In genomic region chr10:99127691-99128261, GRCm38 (mm10) we compare ENCODE assay signal across 11 mouse cellular contexts. TPM values are rescaled to one million over a fixed set of nuclear protein-coding genes. Genes with fewer than 3 reads are reported as not detected.
DNase-seq lines count a peak whose midpoint lies in the region; ATAC-seq and TF ChIP-seq lines count a peak whose summit lies in the region.
"Had no signal": no experiment of that assay in that cellular context is flagged by ENCODE, and none has a peak within 500 bp of the region (broad histone marks: within the 10 kb centered on the region; RNA-seq: fewer than 3 reads in every experiment).

No protein-coding gene starts in this region.

- no peak for TF ChIP-seq EP300 in liver, postnatal 0 days (IDR thresholded peaks at IDR 0.05; ENCODE audit: low read depth)

- no peak overlapping the region for H3K9ac ChIP-seq in embryonic facial prominence, embryonic 14.5 days (ENCODE audit: low read depth, low read length)
- H3K9ac ChIP-seq in liver, postnatal 0 days (replicated peaks): 0 out of 2 replicates have a peak overlapping the region, but pooled peaks have one; percentile 30
- H3K9ac ChIP-seq in hindbrain, embryonic 12.5 days: no peak overlapping the region
- H3K9ac ChIP-seq: neural tube, embryonic 13.5 days had no signal

- DNase-seq in embryonic facial prominence, embryonic 14.5 days (ENCODE audit: low spot score): peak; percentile 38
- DNase-seq in embryonic facial prominence, embryonic 10.5 days (ENCODE audit: low spot score): no peak
- DNase-seq in brain, adult 2 months (ENCODE audit: low read depth, low spot score): peak; percentile 22
- peak; percentile 60 for DNase-seq in liver, postnatal 0 days
- DNase-seq in spleen, postnatal 36 days (ENCODE audit: low spot score in 2 of 2): peak; percentile 76 to 79
- no peak for DNase-seq in cerebellum, postnatal 14 days
- DNase-seq: cerebellum, postnatal 36 days had no signal

- no peak overlapping the region for H3K27ac ChIP-seq in embryonic facial prominence, embryonic 14.5 days (replicated peaks; ENCODE audit: low read depth, low read length)
- no peak overlapping the region for H3K27ac ChIP-seq in embryonic facial prominence, embryonic 10.5 days (replicated peaks)
- peak overlapping the region; percentile 86 for H3K27ac ChIP-seq in liver, postnatal 0 days (ENCODE audit: low read depth)
- no peak overlapping the region for H3K27ac ChIP-seq in hindbrain, embryonic 12.5 days
- H3K27ac ChIP-seq: neural tube, embryonic 13.5 days had no signal

- H3K4me2 ChIP-seq in embryonic facial prominence, embryonic 14.5 days (ENCODE audit: low read depth, low read length): no peak overlapping the region
- H3K4me2 ChIP-seq in liver, postnatal 0 days (ENCODE audit: low read depth, low read length): peak overlapping the region; percentile 57
- H3K4me2 ChIP-seq in hindbrain, embryonic 12.5 days (replicated peaks): no peak overlapping the region
- H3K4me2 ChIP-seq: neural tube, embryonic 13.5 days had no signal

- H3K9me3 ChIP-seq in embryonic facial prominence, embryonic 14.5 days (ENCODE audit: control insufficient read depth, low read length): no peaks in the 10 kb centered on the region
- H3K9me3 ChIP-seq in embryonic facial prominence, embryonic 10.5 days: no peaks in the 10 kb centered on the region
- H3K9me3 ChIP-seq in liver, postnatal 0 days (ENCODE audit: low read length): no peaks in the 10 kb centered on the region
- H3K9me3 ChIP-seq in hindbrain, embryonic 12.5 days (replicated peaks): no peaks in the 10 kb centered on the region
- H3K9me3 ChIP-seq: neural tube, embryonic 13.5 days had no signal

- H3K4me3 ChIP-seq in embryonic facial prominence, embryonic 14.5 days (ENCODE audit: low read depth, low read length): no peak overlapping the region
- no peak overlapping the region for H3K4me3 ChIP-seq in embryonic facial prominence, embryonic 10.5 days
- H3K4me3 ChIP-seq in liver, postnatal 0 days (ENCODE audit: low read depth, low read length): 0 out of 2 replicates have a peak overlapping the region, but pooled peaks have one; percentile 10
- H3K4me3 ChIP-seq in hindbrain, embryonic 12.5 days: no peak overlapping the region
- H3K4me3 ChIP-seq: neural tube, embryonic 13.5 days had no signal

- no peaks in the 10 kb centered on the region for H3K27me3 ChIP-seq in embryonic facial prominence, embryonic 14.5 days (replicated peaks; ENCODE audit: control insufficient read depth, insufficient read depth, low read length)
- H3K27me3 ChIP-seq in embryonic facial prominence, embryonic 10.5 days (replicated peaks; ENCODE audit: low read depth, poor library complexity, severe bottlenecking): no peaks in the 10 kb centered on the region
- no peaks in the 10 kb centered on the region for H3K27me3 ChIP-seq in liver, postnatal 0 days (ENCODE audit: insufficient read depth, low read length)
- no peaks in the 10 kb centered on the region for H3K27me3 ChIP-seq in hindbrain, embryonic 12.5 days
- H3K27me3 ChIP-seq: neural tube, embryonic 13.5 days had no signal

- ATAC-seq in embryonic facial prominence, embryonic 14.5 days (ENCODE audit: low read depth): no peak
- ATAC-seq in liver, postnatal 0 days: peak; percentile 66
- ATAC-seq in erythroid progenitor cell, adult 5-6 weeks (replicated peaks; ENCODE audit: low FRiP score, poor library complexity, severe bottlenecking): no peak
- no peak for ATAC-seq in hindbrain, embryonic 12.5 days (ENCODE audit: low FRiP score)

- TF ChIP-seq CTCF in liver, postnatal 0 days (IDR thresholded peaks at IDR 0.05; ENCODE audit: low read depth): no peak; the same call in 1 of the 2 replicates

- H3K36me3 ChIP-seq in embryonic facial prominence, embryonic 14.5 days (ENCODE audit: control insufficient read depth, insufficient read depth, low read length): 0 out of 2 replicates have a peak, but pooled peaks cover under 1% of the 10 kb centered on the region
- H3K36me3 ChIP-seq in embryonic facial prominence, embryonic 10.5 days (replicated peaks): peaks cover 61% of the 10 kb centered on the region
- no peaks in the 10 kb centered on the region; the same call in 1 of the 2 replicates for H3K36me3 ChIP-seq in liver, postnatal 0 days (replicated peaks; ENCODE audit: insufficient read depth, low read length)
- peaks cover 16% of the 10 kb centered on the region for H3K36me3 ChIP-seq in hindbrain, embryonic 12.5 days

- H3K4me1 ChIP-seq in embryonic facial prominence, embryonic 14.5 days (ENCODE audit: control insufficient read depth, insufficient read depth, low read length): no peaks in the 10 kb centered on the region
- peaks cover 4% of the 10 kb centered on the region; the same call in 1 of the 2 replicates for H3K4me1 ChIP-seq in embryonic facial prominence, embryonic 10.5 days
- peaks cover 9% of the 10 kb centered on the region for H3K4me1 ChIP-seq in liver, postnatal 0 days (ENCODE audit: insufficient read depth)
- peaks cover 5% of the 10 kb centered on the region; the same call in 1 of the 2 replicates for H3K4me1 ChIP-seq in hindbrain, embryonic 12.5 days

- WGBS in embryonic facial prominence, embryonic 14.5 days: 64% methylated on average over 11 of the region's 11 CpGs
- WGBS in embryonic facial prominence, embryonic 10.5 days: 84% methylated on average over 11 of the region's 11 CpGs
- WGBS in liver, postnatal 0 days (ENCODE audit: insufficient replicate concordance): 26% methylated on average over 11 of the region's 11 CpGs
- 76% methylated on average over 11 of the region's 11 CpGs for WGBS in hindbrain, embryonic 12.5 days

RNA-seq across cellular contexts. Expression of gene Phxr2, which starts 1.7 kb away (rescaled TPM):
- not detected in 2 replicates for polyA plus RNA-seq in embryonic facial prominence, embryonic 14.5 days (2014; fragmentation: Nextera tagmentation; extraction: Ambion mirVana)
- 0.13 and 0.21 TPM in 2 replicates for polyA plus RNA-seq in embryonic facial prominence, embryonic 10.5 days (2016; fragmentation: Nextera tagmentation; extraction: Ambion mirVana)
- polyA plus RNA-seq in liver, postnatal 0 days (2015; fragmentation: Nextera tagmentation; extraction: Ambion mirVana): not detected in 2 replicates
- total RNA-seq in erythroid progenitor cell, adult 5-6 weeks (2015; ENCODE audit: low replicate concordance): not detected in 2 replicates
- not detected in 2 replicates for total RNA-seq in erythroid progenitor cell, adult 5-6 weeks (2017; ENCODE audit: low replicate concordance)
- 0.18 TPM in 1 of 2 replicates, not detected in the other for polyA plus RNA-seq in hindbrain, embryonic 12.5 days (2016; fragmentation: Nextera tagmentation; extraction: Ambion mirVana)
- polyA plus RNA-seq: limb, embryonic 11.5 days; neural tube, embryonic 13.5 days had no signal

RNA-seq across cellular contexts. Expression of gene Galnt4, which starts 19.8 kb away (rescaled TPM):
- polyA plus RNA-seq in embryonic facial prominence, embryonic 14.5 days (2014; fragmentation: Nextera tagmentation; extraction: Ambion mirVana): 14.7 and 16.2 TPM in 2 replicates
- 4.1 and 5.4 TPM in 2 replicates for polyA plus RNA-seq in embryonic facial prominence, embryonic 10.5 days (2016; fragmentation: Nextera tagmentation; extraction: Ambion mirVana)
- 2.2 and 2.6 TPM in 2 replicates for polyA plus RNA-seq in liver, postnatal 0 days (2015; fragmentation: Nextera tagmentation; extraction: Ambion mirVana)
- total RNA-seq in erythroid progenitor cell, adult 5-6 weeks (2015; ENCODE audit: low replicate concordance): 1.4 and 1.7 TPM in 2 replicates
- 1.0 and 2.0 TPM in 2 replicates for total RNA-seq in erythroid progenitor cell, adult 5-6 weeks (2017; ENCODE audit: low replicate concordance)
- 6.7 and 7.3 TPM in 2 replicates for polyA plus RNA-seq in hindbrain, embryonic 12.5 days (2016; fragmentation: Nextera tagmentation; extraction: Ambion mirVana)

RNA-seq across cellular contexts. Expression of gene Poc1b, which starts 20.9 kb away (rescaled TPM):
- 18.9 and 22.5 TPM in 2 replicates for polyA plus RNA-seq in embryonic facial prominence, embryonic 14.5 days (2014; fragmentation: Nextera tagmentation; extraction: Ambion mirVana)
- 32.6 and 33.3 TPM in 2 replicates for polyA plus RNA-seq in embryonic facial prominence, embryonic 10.5 days (2016; fragmentation: Nextera tagmentation; extraction: Ambion mirVana)
- 3.9 TPM in 2 replicates for polyA plus RNA-seq in liver, postnatal 0 days (2015; fragmentation: Nextera tagmentation; extraction: Ambion mirVana)
- 3.6 and 8.4 TPM in 2 replicates for total RNA-seq in erythroid progenitor cell, adult 5-6 weeks (2015; ENCODE audit: low replicate concordance)
- total RNA-seq in erythroid progenitor cell, adult 5-6 weeks (2017; ENCODE audit: low replicate concordance): 2.9 and 3.1 TPM in 2 replicates
- polyA plus RNA-seq in hindbrain, embryonic 12.5 days (2016; fragmentation: Nextera tagmentation; extraction: Ambion mirVana): 20.2 and 21.4 TPM in 2 replicates

Comparison
In these comparisons a context has a peak if more than half of its experiments do, and no peak if none do; other contexts are left out.
1. DNase-seq: peak in embryonic facial prominence, embryonic 14.5 days (single experiment), brain, adult 2 months (single experiment), liver, postnatal 0 days (single experiment) and spleen, postnatal 36 days (2 of 2); none in embryonic facial prominence, embryonic 10.5 days (single experiment) and cerebellum, postnatal 14 days (0 of 2).